Comparison of ENCODE assay signal across 8 mouse cellular contexts in genomic region chr5:19429290-19429689, GRCm38 (mm10).
DNase-seq lines count a peak whose midpoint lies in the region; ATAC-seq and TF ChIP-seq lines count a peak whose summit lies in the region.
"Had no signal": no experiment of that assay in that cellular context is flagged by ENCODE, and none has a peak within 500 bp of the region (broad histone marks: within the 10 kb centered on the region; RNA-seq: fewer than 3 reads in every experiment).

No protein-coding gene starts in this region.

- no peak overlapping the region for H3K4me3 ChIP-seq in midbrain, postnatal 0 days (ENCODE audit: low read depth, low read length)
- H3K4me3 ChIP-seq: erythroblast, embryonic 14.5 days had no signal

- H3K36me3 ChIP-seq in midbrain, postnatal 0 days (ENCODE audit: insufficient read depth, low read length): no peaks in the 10 kb centered on the region

- peak; percentile 71 for TF ChIP-seq CTCF in midbrain, postnatal 0 days (IDR thresholded peaks at IDR 0.05)

- 23% methylated on average over 2 of the region's 2 CpGs for WGBS in midbrain, postnatal 0 days

- DNase-seq in urinary bladder, postnatal 25 days (ENCODE audit: low spot score): peak; percentile 5
- DNase-seq in urinary bladder, postnatal 4 days (ENCODE audit: low spot score in 2 of 2): no peak
- DNase-seq in cerebellum, adult 8-10 months: peak; percentile 46
- DNase-seq in layer of hippocampus, adult 9-11 months: peak; percentile 66
- peak; percentile 55 for DNase-seq in midbrain, postnatal 0 days (ENCODE audit: low spot score)

- ATAC-seq in frontal cortex, adult (ENCODE audit: low TSS enrichment): peak; percentile 96
- no peak for ATAC-seq in midbrain, postnatal 0 days (ENCODE audit: low FRiP score)
- ATAC-seq in activated CD4-positive, CD25-positive, alpha-beta regulatory T cell, adult 4 months: no peak

- no peak overlapping the region for H3K27ac ChIP-seq in midbrain, postnatal 0 days (ENCODE audit: low read depth, low read length)

- no peak overlapping the region for H3K4me2 ChIP-seq in midbrain, postnatal 0 days (ENCODE audit: low read depth, low read length, poor library complexity, severe bottlenecking)

- H3K4me1 ChIP-seq in midbrain, postnatal 0 days (ENCODE audit: insufficient read depth, low read length): no peaks in the 10 kb centered on the region

- H3K9ac ChIP-seq in midbrain, postnatal 0 days (replicated peaks; ENCODE audit: low read length, poor library complexity, severe bottlenecking): no peak overlapping the region

- no peaks in the 10 kb centered on the region for H3K9me3 ChIP-seq in midbrain, postnatal 0 days (ENCODE audit: low read length)

- H3K27me3 ChIP-seq in midbrain, postnatal 0 days (ENCODE audit: insufficient read depth, low read length): no peaks in the 10 kb centered on the region

Comparison
In these comparisons a context has a peak if more than half of its experiments do, and no peak if none do; other contexts are left out.
1. DNase-seq: peak in urinary bladder, postnatal 25 days (single experiment), cerebellum, adult 8-10 months (single experiment), layer of hippocampus, adult 9-11 months (single experiment) and midbrain, postnatal 0 days (single experiment); none in urinary bladder, postnatal 4 days (0 of 2).